Mouse (Mus musculus) heart, embryonic 16.5 days (tissue): Measurements from ENCODE around the gene Scap. TPM values are rescaled to one million over a fixed set of nuclear protein-coding genes. Genes with fewer than 3 reads are reported as not detected.
A peak's percentile ranks its signal among the peaks of the same experiment; 100 is the strongest.
"Not testable (repeated sequence)": the region's sequence is repeated elsewhere in the genome, so short reads cannot be mapped to it uniquely, and the experiment has no call there.

Source experiments
- ATAC-seq: fragments of 200-750 bp; cut with Nextera tagmentation; replicated peaks from 2 replicates; pipeline ENCODE4 v1.8.0; 2017; ENCODE audit warnings: moderate number of reproducible peaks; ENCODE audit not compliant: insufficient read depth, low FRiP score; ENCODE audit errors: extremely low read depth
- H3K27ac ChIP-seq: fragments of 300-500 bp; sonication (generic); 2 replicates; pipeline ENCODE4 v1.5.1; 2014; ENCODE audit warnings: mild to moderate bottlenecking, low read length, control low read depth, moderate library complexity
- H3K27me3 ChIP-seq: fragments of 300-500 bp; sonication (generic); 2 replicates; pipeline ENCODE4 v1.6.1; 2014; ENCODE audit warnings: low read length, mixed read lengths; ENCODE audit not compliant: control insufficient read depth, insufficient read depth
- H3K36me3 ChIP-seq: fragments of 300-500 bp; sonication (generic); 2 replicates; pipeline ENCODE4 v1.6.1; 2014; ENCODE audit not compliant: control insufficient read depth, insufficient read depth
- H3K4me1 ChIP-seq: fragments of 300-500 bp; sonication (generic); 2 replicates; pipeline ENCODE4 v1.6.1; 2014; ENCODE audit warnings: low read length, mixed read lengths; ENCODE audit not compliant: control insufficient read depth, insufficient read depth
- H3K4me2 ChIP-seq: fragments of 300-500 bp; sonication (generic); 2 replicates; pipeline ENCODE4 v1.6.1; 2014; ENCODE audit warnings: low read depth, mild to moderate bottlenecking, control low read depth, low read length
- H3K4me3 ChIP-seq: fragments of 300-500 bp; sonication (generic); 2 replicates; pipeline ENCODE4 v1.5.1; 2014; ENCODE audit warnings: mild to moderate bottlenecking, control low read depth, low read length
- H3K9ac ChIP-seq: fragments of 300-500 bp; sonication (generic); 2 replicates; pipeline ENCODE4 v1.6.1; 2014; ENCODE audit warnings: low read length, control low read depth
- H3K9me3 ChIP-seq: fragments of 300-500 bp; sonication (generic); replicated peaks from 2 replicates; pipeline ENCODE4 v1.6.1; 2016; ENCODE audit warnings: low read length; ENCODE audit not compliant: control insufficient read depth
- WGBS: fragments of 180-500 bp; shearing (Covaris S2); extraction: QIAGEN DNeasy Blood & Tissue Kit; methylation state at CpG from one replicate; pipeline ENCODE4 v1.1.7; 2014; 5-methylcytosine and 5-hydroxymethylcytosine counted together
- polyA plus RNA-seq: library from polyadenylated mRNA; unstranded; fragments of >200 nt; fragmentation: Nextera tagmentation; extraction: Ambion mirVana; gene quantifications from 2 replicates; pipeline ENCODE4 v1.2.1, GENCODE M21; 2015

The Scap gene
- polyA plus RNA-seq, 1 experiment from 2014 or later, result 22.2 TPM

GRCm38 (mm10) chr9:110328178-110328577 is 4.9 kb upstream of the Scap start:
- no peak for ATAC-seq
- H3K27ac ChIP-seq, result no peak overlapping the region
- 64% methylated on average over 2 of the region's 2 CpGs for WGBS
- H3K4me3 ChIP-seq, result no peak overlapping the region
- peaks cover 2% of the 10 kb centered on the region; the same call in 1 of the 2 replicates for H3K4me1 ChIP-seq
- no peaks in the 10 kb centered on the region for H3K36me3 ChIP-seq
- no peak overlapping the region for H3K9ac ChIP-seq
- no peaks in the 10 kb centered on the region for H3K27me3 ChIP-seq
- no peaks in the 10 kb centered on the region for H3K9me3 ChIP-seq
- no peak overlapping the region for H3K4me2 ChIP-seq

DNA sequence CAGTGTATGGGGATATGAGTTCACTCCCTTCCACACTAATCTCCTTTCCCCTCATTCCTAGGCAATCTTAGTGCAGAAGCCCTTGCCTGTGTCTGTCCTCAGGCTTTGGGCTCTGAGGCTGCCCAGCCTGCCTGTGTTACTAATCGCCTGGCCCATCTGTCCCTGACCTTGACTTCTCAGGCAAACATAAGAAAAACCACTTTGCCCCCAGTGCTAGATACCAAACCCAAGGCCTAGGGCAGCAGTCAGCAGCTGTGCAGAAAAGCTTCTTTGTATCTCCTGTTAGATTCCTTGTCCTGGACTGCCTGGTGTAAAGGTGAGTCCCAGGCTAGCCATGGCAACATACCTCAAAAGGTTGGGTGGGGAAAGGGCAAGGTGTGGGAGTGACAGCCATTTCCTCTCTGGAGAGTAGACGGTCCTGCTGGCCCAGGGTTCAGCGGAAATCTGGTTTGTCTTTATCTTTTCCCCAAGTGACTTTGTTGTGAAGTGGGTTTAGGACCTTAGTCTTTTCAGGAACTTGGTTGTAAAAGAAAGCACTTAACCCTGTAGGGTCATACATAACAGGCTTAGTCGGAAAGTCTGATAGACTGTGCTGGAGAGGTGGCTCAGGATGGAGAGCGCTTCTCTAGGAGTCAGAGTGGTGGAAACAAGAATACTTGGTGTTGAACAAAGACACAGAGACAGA is 4.0 kb upstream of the Scap start:
- no peaks in the 10 kb centered on the region for H3K36me3 ChIP-seq
- H3K27ac ChIP-seq, result no peak overlapping the region
- WGBS, result 29% methylated on average over 5 of the region's 5 CpGs
- peaks cover 6% of the 10 kb centered on the region for H3K4me1 ChIP-seq
- no peaks in the 10 kb centered on the region for H3K9me3 ChIP-seq
- H3K4me3 ChIP-seq, result no peak overlapping the region
- H3K4me2 ChIP-seq, result peak overlapping the region; percentile 17
- ATAC-seq, result no peak
- no peak overlapping the region for H3K9ac ChIP-seq
- no peaks in the 10 kb centered on the region for H3K27me3 ChIP-seq

GRCm38 (mm10) chr9:110329655-110330054 is 3.4 kb upstream of the Scap start:
- 64% methylated on average over 21 of the region's 21 CpGs for WGBS
- H3K9ac ChIP-seq, result no peak overlapping the region
- no peak for ATAC-seq
- H3K36me3 ChIP-seq, result no peaks in the 10 kb centered on the region
- H3K4me1 ChIP-seq, result peaks cover 9% of the 10 kb centered on the region
- H3K4me3 ChIP-seq, result no peak overlapping the region
- H3K4me2 ChIP-seq, result peak overlapping the region; percentile 17
- no peak overlapping the region for H3K27ac ChIP-seq
- H3K9me3 ChIP-seq, result no peaks in the 10 kb centered on the region
- H3K27me3 ChIP-seq, result no peaks in the 10 kb centered on the region

DNA sequence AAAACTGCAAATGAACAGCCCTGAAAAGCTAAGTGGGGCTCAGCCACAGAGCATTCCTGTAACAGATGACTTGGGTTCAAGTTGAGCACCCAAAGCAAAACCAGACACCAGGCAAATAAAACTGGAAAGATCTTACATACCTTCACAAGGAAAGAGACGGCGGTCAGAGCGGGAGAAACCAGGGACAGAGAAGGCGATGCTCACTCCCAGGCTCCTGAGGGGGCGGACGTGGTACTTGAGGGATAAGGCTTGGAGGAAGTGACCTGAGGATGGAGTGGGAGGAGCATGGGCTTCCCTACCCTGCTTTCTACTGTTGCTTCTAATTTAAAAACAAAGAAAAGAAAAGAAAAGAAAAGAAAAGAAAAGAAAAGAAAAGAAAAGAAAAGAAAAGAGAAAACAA is 2.7 kb upstream of the Scap start:
- H3K4me3 ChIP-seq, result no peak overlapping the region
- H3K4me1 ChIP-seq, result peaks cover 9% of the 10 kb centered on the region
- H3K9ac ChIP-seq, result no peak overlapping the region
- WGBS, result 39% methylated on average over 6 of the region's 6 CpGs
- H3K27ac ChIP-seq, result no peak overlapping the region
- no peaks in the 10 kb centered on the region for H3K27me3 ChIP-seq
- no peak for ATAC-seq
- H3K9me3 ChIP-seq, result no peaks in the 10 kb centered on the region
- no peaks in the 10 kb centered on the region for H3K36me3 ChIP-seq
- H3K4me2 ChIP-seq, result no peak overlapping the region

DNA sequence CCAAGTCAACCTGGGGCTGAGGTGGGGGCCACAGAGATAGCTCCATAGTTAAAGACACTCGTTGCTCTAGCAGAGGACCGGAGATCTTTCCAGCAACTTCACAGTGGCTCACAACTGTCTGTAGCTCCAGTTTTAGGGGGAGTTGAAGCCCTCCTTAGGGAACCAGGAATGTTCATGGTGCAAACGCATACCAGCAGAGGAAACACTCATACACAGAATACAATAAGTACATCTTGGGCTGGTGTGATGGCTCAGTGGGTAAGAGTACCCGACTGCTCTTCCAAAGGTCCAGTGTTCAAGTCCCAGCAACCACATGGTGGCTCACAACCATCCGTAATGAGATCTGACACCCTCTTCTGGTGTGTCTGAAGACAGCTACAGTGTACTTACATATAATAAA is 2.2 kb upstream of the Scap start:
- WGBS, result 84% methylated on average over 4 of the region's 5 CpGs
- H3K36me3 ChIP-seq, ATAC-seq: not testable (repeated sequence)

DNA sequence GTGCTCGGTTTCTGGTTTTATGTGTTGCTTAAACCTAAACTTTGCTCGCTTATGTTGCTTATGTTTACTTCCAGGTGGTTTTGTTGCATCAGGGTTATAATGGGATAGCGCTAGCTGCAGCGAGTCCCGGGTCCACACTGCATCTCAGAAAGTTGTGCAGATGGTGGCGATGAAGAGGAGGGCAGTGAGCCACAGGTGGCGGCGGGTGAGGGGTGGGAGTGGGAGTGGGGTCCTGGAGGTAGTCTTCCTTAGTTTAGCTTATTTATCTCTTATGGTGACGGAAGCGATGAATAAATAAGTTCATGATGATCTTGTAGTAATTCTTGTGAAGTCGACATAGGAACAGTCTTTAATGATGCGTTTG is 790 bp downstream of the Scap start:
- H3K4me1 ChIP-seq, result peaks cover 18% of the 10 kb centered on the region
- H3K9ac ChIP-seq, result peak overlapping the region; percentile 84
- no peak overlapping the region for H3K27ac ChIP-seq
- H3K27me3 ChIP-seq, result no peaks in the 10 kb centered on the region
- ATAC-seq, result no peak
- H3K4me3 ChIP-seq, result peak overlapping the region; percentile 90
- H3K36me3 ChIP-seq, result no peaks in the 10 kb centered on the region
- 8% methylated on average over 12 of the region's 12 CpGs for whole genome bisulfite sequencing
- no peaks in the 10 kb centered on the region for H3K9me3 ChIP-seq
- H3K4me2 ChIP-seq, result peak overlapping the region; percentile 82

More for the DNA sequence above, 2.2 kb upstream of the Scap start:
- not testable (repeated sequence) for H3K27me3 ChIP-seq, H3K27ac ChIP-seq, H3K4me2 ChIP-seq, H3K9me3 ChIP-seq, H3K4me1 ChIP-seq, H3K4me3 ChIP-seq, H3K9ac ChIP-seq

GRCm38 (mm10) chr9:110334849-110335248 is 1.8 kb downstream of the Scap start:
- no peak for ATAC-seq

DNA sequence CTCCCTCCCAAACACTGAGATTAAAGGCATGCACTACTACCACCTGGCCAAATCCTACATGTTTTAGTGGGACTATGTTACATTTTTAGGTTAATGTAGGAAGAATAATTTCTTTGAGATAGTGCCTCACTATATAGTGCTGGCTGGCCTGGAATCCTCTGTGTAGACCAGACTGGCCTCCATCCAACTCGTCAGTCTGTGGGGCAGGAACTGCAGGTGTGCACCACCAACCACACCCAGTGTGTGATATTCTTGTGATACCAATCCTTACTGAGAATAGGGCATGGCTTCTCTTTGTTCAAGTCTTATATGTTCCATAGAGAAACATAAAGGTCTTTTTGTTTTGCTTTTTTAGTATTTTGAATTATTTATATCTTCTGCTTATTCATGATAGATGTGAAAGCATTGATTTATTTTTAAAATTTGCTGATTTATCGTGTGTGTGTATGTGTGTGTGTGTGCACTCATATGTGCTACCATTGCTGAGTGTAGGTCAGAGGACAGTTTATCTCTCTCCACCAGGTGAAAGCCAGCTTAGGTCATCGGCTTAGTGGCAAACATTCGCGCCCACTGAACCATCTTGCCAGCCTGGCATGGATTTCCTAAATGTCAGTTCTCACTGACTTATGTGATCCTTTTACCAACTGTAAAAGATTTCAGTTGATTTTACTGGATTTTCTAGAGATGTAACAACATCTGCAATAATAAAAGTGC is 7.1 kb downstream of the Scap start:
- H3K4me1 ChIP-seq, result peaks cover 9% of the 10 kb centered on the region
- WGBS, result 82% methylated on average over 5 of the region's 5 CpGs
- no peak overlapping the region for H3K9ac ChIP-seq
- no peaks in the 10 kb centered on the region for H3K27me3 ChIP-seq
- ATAC-seq, result no peak
- no peak overlapping the region for H3K4me2 ChIP-seq
- H3K4me3 ChIP-seq, result no peak overlapping the region
- H3K36me3 ChIP-seq, result no peaks in the 10 kb centered on the region
- no peak overlapping the region for H3K27ac ChIP-seq
- H3K9me3 ChIP-seq, result no peaks in the 10 kb centered on the region

More at GRCm38 (mm10) chr9:110334849-110335248, 1.8 kb downstream of the Scap start:
- H3K9ac ChIP-seq, result no peak overlapping the region
- H3K27me3 ChIP-seq, result no peaks in the 10 kb centered on the region
- H3K36me3 ChIP-seq, result no peaks in the 10 kb centered on the region
- H3K27ac ChIP-seq, result no peak overlapping the region
- H3K9me3 ChIP-seq, result no peaks in the 10 kb centered on the region
- H3K4me1 ChIP-seq, result peaks cover 18% of the 10 kb centered on the region
- WGBS, result 78% methylated on average over 8 of the region's 8 CpGs
- no peak overlapping the region for H3K4me2 ChIP-seq
- H3K4me3 ChIP-seq, result no peak overlapping the region

GRCm38 (mm10) chr9:110342008-110342407 is 8.9 kb downstream of the Scap start:
- no peak for ATAC-seq
- no peak overlapping the region for H3K9ac ChIP-seq
- no peak overlapping the region for H3K27ac ChIP-seq

More at GRCm38 (mm10) chr9:110342008-110342407, 8.9 kb downstream of the Scap start:
- Histone ChIP-seq H3K4me1 (peaks cover 9% of the 10 kb centered on the region), H3K27me3 (no peaks in the 10 kb centered on the region), H3K4me2 (no peak overlapping the region), H3K4me3 (no peak overlapping the region), H3K9me3 (no peaks in the 10 kb centered on the region), H3K36me3 (no peaks in the 10 kb centered on the region)
- WGBS, result 74% methylated on average over 8 of the region's 8 CpGs
